Mouse (Mus musculus) lung, embryonic 15.5 days (tissue): ENCODE results near the gene Fbll1. TPM values are rescaled to one million over a fixed set of nuclear protein-coding genes. Genes with fewer than 3 reads are reported as not detected.

Source experiments
- ATAC-seq: fragments of 200-750 bp; cut with Nextera tagmentation; 2 replicates; pipeline ENCODE4 v1.8.0; 2017; ENCODE audit warnings: moderate number of reproducible peaks, borderline replicate concordance; ENCODE audit not compliant: low FRiP score, low TSS enrichment; ENCODE audit errors: extremely low read depth
- H3K27ac ChIP-seq: fragments of 300-500 bp; sonication (generic); 2 replicates; pipeline ENCODE4 v1.5.1; 2015; ENCODE audit warnings: moderate library complexity, mild to moderate bottlenecking, inconsistent platforms
- H3K27me3 ChIP-seq: fragments of 300-500 bp; sonication (generic); 2 replicates; pipeline ENCODE4 v1.6.1; 2015; ENCODE audit warnings: inconsistent platforms
- H3K36me3 ChIP-seq: fragments of 300-500 bp; sonication (generic); 2 replicates; pipeline ENCODE4 v1.6.1; 2015; ENCODE audit warnings: inconsistent platforms
- H3K4me1 ChIP-seq: fragments of 300-500 bp; sonication (generic); 2 replicates; pipeline ENCODE4 v1.6.1; 2015; ENCODE audit warnings: inconsistent platforms
- H3K4me2 ChIP-seq: fragments of 300-500 bp; sonication (generic); 2 replicates; pipeline ENCODE4 v1.6.1; 2015; ENCODE audit warnings: inconsistent platforms, mild to moderate bottlenecking, moderate library complexity
- H3K4me3 ChIP-seq: fragments of 300-500 bp; sonication (generic); 2 replicates; pipeline ENCODE4 v1.5.1; 2015; ENCODE audit warnings: mild to moderate bottlenecking, inconsistent platforms
- H3K9ac ChIP-seq: fragments of 300-500 bp; sonication (generic); 2 replicates; pipeline ENCODE4 v1.6.1; 2015; ENCODE audit warnings: inconsistent platforms
- H3K9me3 ChIP-seq: fragments of 300-500 bp; sonication (generic); 2 replicates; pipeline ENCODE4 v1.6.1; 2016; ENCODE audit warnings: inconsistent platforms
- WGBS: fragments of 180-500 bp; shearing (Covaris S2); methylation state at CpG from one replicate; pipeline ENCODE4 v1.1.7; 2015; 5-methylcytosine and 5-hydroxymethylcytosine counted together
- polyA plus RNA-seq: library from polyadenylated mRNA; unstranded; fragments of >200 nt; fragmentation: Nextera tagmentation; extraction: Ambion mirVana; gene quantifications from 2 replicates; pipeline ENCODE4 v1.2.1, GENCODE M21; 2015

Gene Fbll1
- polyA plus RNA-seq, 1 experiment from 2014 or later = 0.22 TPM

- WGBS = 85% methylated on average over 3 of the region's 3 CpGs
These were observed 18.3 kb downstream of the Fbll1 start for GRCm38 (mm10) chr11:35780336-35780735.

DNA sequence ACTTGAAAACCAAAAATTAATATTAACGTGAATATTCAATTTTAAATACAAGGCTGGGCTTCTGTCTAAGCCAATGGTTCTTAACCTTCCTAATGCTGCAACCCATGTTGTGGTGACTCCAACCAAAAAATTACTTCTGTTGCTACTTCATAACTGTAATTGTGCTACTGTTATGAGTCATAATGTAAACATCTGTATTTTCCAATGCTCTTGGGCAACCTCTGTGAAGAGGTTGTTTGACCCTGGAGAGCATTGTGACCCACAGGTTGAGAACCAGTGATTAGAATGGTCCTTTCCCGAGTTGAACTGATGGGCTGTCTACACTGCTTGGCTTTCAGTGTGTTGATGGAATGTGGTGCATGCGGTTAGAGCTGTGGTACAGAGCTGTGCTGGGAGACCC lies 22.2 kb downstream of the Fbll1 start:
- no peaks in the 10 kb centered on the region for H3K27me3 ChIP-seq
- H3K4me2 ChIP-seq = no peak overlapping the region
- peaks cover 51% of the 10 kb centered on the region for H3K36me3 ChIP-seq
- H3K4me3 ChIP-seq = no peak overlapping the region
- H3K9me3 ChIP-seq = no peaks in the 10 kb centered on the region
- ATAC-seq = no peak
- H3K4me1 ChIP-seq = peaks cover 8% of the 10 kb centered on the region; the same call in 1 of the 2 replicates
- no peak overlapping the region for H3K27ac ChIP-seq
- WGBS = 86% methylated on average over 3 of the region's 3 CpGs
- H3K9ac ChIP-seq = no peak overlapping the region

More at GRCm38 (mm10) chr11:35780336-35780735, 18.3 kb downstream of the Fbll1 start:
- no peaks in the 10 kb centered on the region for H3K9me3 ChIP-seq
- no peak overlapping the region for H3K27ac ChIP-seq
- no peak overlapping the region for H3K9ac ChIP-seq
- no peak overlapping the region for H3K4me2 ChIP-seq
- H3K4me1 ChIP-seq = no peaks in the 10 kb centered on the region
- peaks cover 85% of the 10 kb centered on the region for H3K36me3 ChIP-seq
- no peak overlapping the region for H3K4me3 ChIP-seq
- H3K27me3 ChIP-seq = no peaks in the 10 kb centered on the region
- no peak for ATAC-seq

GRCm38 (mm10) chr11:35775606-35776005 lies 23.1 kb downstream of the Fbll1 start:
- 96% methylated on average over 3 of the region's 3 CpGs for whole genome bisulfite sequencing
- Histone ChIP-seq H3K4me1 (peaks cover 16% of the 10 kb centered on the region), H3K9me3 (no peaks in the 10 kb centered on the region), H3K9ac (no peak overlapping the region), H3K36me3 (peaks cover 47% of the 10 kb centered on the region), H3K4me2 (no peak overlapping the region), H3K27me3 (no peaks in the 10 kb centered on the region), H3K4me3 (no peak overlapping the region), H3K27ac (no peak overlapping the region)
- no peak for ATAC-seq

DNA sequence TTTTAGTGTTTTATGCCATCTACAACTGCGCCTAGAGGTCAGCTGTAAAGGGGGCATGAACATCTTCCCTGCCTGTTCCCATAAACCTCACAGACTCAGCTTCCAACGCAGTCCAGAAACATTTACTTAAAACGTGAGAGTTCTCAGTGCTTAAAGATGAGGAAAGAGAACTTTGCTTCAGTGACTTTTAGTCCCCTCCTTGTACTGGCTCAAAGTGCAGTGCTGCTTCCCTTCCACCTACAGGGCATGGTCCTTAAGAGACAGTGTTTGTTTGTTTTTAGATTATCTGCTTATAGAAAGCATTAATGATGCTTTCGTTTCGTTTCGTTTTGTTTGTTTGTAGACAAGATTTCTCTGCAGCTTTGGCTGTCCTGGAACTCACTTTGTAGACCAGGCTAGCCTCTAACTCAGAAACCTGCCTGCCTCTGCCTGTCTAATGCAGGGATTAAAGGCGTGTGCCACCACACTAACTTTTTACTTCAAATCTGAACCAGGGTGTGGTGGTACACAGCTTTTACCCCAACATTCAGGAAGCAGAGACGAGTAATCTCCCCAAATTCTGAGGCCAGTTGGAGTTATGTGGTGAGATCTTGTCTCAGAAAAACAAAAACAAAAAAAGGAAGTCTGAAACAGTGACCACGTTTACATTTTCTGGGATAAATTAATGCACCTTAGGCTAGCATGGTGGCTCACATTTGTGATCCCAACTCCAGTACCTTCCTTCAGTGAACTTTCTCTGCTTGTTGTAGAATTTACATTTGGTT lies 27.8 kb downstream of the Fbll1 start:
- H3K9me3 ChIP-seq = no peaks in the 10 kb centered on the region
- 44% methylated on average over 9 of the region's 9 CpGs for WGBS
- H3K36me3 ChIP-seq = 0 out of 2 replicates have a peak, but pooled peaks cover 5% of the 10 kb centered on the region
- H3K27ac ChIP-seq = no peak overlapping the region
- peak overlapping the region; percentile 71 for H3K9ac ChIP-seq
- ATAC-seq = no peak
- peak overlapping the region; percentile 64 for H3K4me3 ChIP-seq
- H3K4me1 ChIP-seq = peaks cover 19% of the 10 kb centered on the region
- H3K4me2 ChIP-seq = peak overlapping the region; percentile 62
- H3K27me3 ChIP-seq = no peaks in the 10 kb centered on the region

GRCm38 (mm10) chr11:35769746-35770437 lies 28.8 kb downstream of the Fbll1 start:
- Histone ChIP-seq H3K9me3 (no peaks in the 10 kb centered on the region), H3K4me1 (peaks cover 19% of the 10 kb centered on the region), H3K9ac (peak overlapping the region; percentile 71), H3K27ac (peak overlapping the region; percentile 94), H3K27me3 (no peaks in the 10 kb centered on the region), H3K36me3 (0 out of 2 replicates have a peak, but pooled peaks cover 4% of the 10 kb centered on the region), H3K4me3 (peak overlapping the region; percentile 64), H3K4me2 (peak overlapping the region; percentile 62)
- peak; percentile 92 for ATAC-seq
- under 1% methylated on average over 35 of the region's 41 CpGs for WGBS

- peaks cover 19% of the 10 kb centered on the region for H3K4me1 ChIP-seq
- peak within 1 kb of the TSS; percentile 71 for H3K9ac ChIP-seq
- peak within 1 kb of the TSS; percentile 94 for H3K27ac ChIP-seq
- H3K9me3 ChIP-seq = no peaks in the 10 kb centered on the region
- H3K4me2 ChIP-seq = peak within 1 kb of the TSS; percentile 62
- H3K4me3 ChIP-seq = peak within 1 kb of the TSS; percentile 64
- no peaks in the 10 kb centered on the region for H3K27me3 ChIP-seq
- peak; percentile 100 for ATAC-seq
- 1% methylated on average over 37 of the region's 50 CpGs for WGBS
- H3K36me3 ChIP-seq = 0 out of 2 replicates have a peak, but pooled peaks cover 4% of the 10 kb centered on the region
These were observed 29.4 kb downstream of the Fbll1 start, which contains the start of gene Pank3 for GRCm38 (mm10) chr11:35769188-35769745. TSS of gene Pank3 (plus strand) at chr11:35769484.

- Histone ChIP-seq H3K9ac (no peak overlapping the region), H3K36me3 (no peaks in the 10 kb centered on the region), H3K27me3 (no peaks in the 10 kb centered on the region), H3K27ac (no peak overlapping the region), H3K9me3 (no peaks in the 10 kb centered on the region), H3K4me1 (peaks cover 14% of the 10 kb centered on the region), H3K4me2 (no peak overlapping the region), H3K4me3 (no peak overlapping the region)
- no peak for ATAC-seq
- WGBS = 83% methylated on average over 5 of the region's 5 CpGs
These were observed 31.8 kb downstream of the Fbll1 start for GRCm38 (mm10) chr11:35766845-35767244.

- H3K4me3 ChIP-seq = no peak overlapping the region
- 88% methylated on average over 4 of the region's 4 CpGs for whole genome bisulfite sequencing
- ATAC-seq = no peak; the same call in 1 of the 2 replicates
These were observed 38.1 kb downstream of the Fbll1 start for GRCm38 (mm10) chr11:35760627-35761003.

DNA sequence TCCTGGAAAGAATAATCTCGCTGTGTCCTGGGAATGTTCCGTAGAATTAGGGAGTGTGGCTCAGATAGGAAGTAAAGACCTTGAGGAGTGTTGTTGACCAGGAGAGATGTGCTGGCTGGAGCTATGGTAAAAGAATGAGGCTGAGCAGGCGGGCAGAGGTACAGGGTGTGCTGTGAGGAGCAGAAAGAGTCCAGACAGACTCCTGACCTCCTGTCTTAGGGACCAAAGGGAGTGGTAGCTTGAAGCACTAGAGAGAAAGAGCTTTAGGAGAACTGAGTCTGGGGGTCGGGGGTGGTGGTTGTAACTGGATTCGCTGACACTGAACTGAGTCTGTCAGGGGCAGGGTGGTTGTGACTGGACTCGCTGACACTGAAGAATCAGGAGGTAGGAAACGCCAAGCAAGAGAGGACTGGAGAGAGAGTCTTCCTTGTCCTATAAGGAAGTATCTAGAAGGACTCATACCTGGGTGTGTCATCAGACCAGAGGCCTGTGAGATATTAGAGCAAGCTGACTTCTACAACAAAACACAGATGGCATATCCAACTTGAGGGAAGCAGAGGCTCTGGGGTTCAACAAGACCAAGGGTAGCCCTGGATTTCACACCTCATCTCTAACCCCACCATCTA lies 38.6 kb downstream of the Fbll1 start:
- H3K27me3 ChIP-seq = no peaks in the 10 kb centered on the region
- no peaks in the 10 kb centered on the region for H3K36me3 ChIP-seq
- H3K9me3 ChIP-seq = no peaks in the 10 kb centered on the region
- no peak overlapping the region for H3K27ac ChIP-seq
- peaks cover 15% of the 10 kb centered on the region; the same call in 1 of the 2 replicates for H3K4me1 ChIP-seq
- no peak overlapping the region for H3K9ac ChIP-seq
- no peak overlapping the region for H3K4me2 ChIP-seq
- H3K4me3 ChIP-seq = no peak overlapping the region
- 75% methylated on average over 7 of the region's 7 CpGs for WGBS
- ATAC-seq = no peak

More at GRCm38 (mm10) chr11:35760627-35761003, 38.1 kb downstream of the Fbll1 start:
- H3K4me1 ChIP-seq = peaks cover 15% of the 10 kb centered on the region; the same call in 1 of the 2 replicates
- H3K27me3 ChIP-seq = no peaks in the 10 kb centered on the region
- H3K9ac ChIP-seq = no peak overlapping the region
- H3K27ac ChIP-seq = no peak overlapping the region
- H3K4me2 ChIP-seq = no peak overlapping the region
- no peaks in the 10 kb centered on the region for H3K9me3 ChIP-seq
- no peaks in the 10 kb centered on the region for H3K36me3 ChIP-seq

- H3K9ac ChIP-seq = no peak overlapping the region
- H3K27ac ChIP-seq = no peak overlapping the region
- 59% methylated on average over 11 of the region's 11 CpGs for WGBS
- H3K4me3 ChIP-seq = no peak overlapping the region
- H3K27me3 ChIP-seq = no peaks in the 10 kb centered on the region
- no peaks in the 10 kb centered on the region for H3K36me3 ChIP-seq
- H3K9me3 ChIP-seq = no peaks in the 10 kb centered on the region
- ATAC-seq = peak; percentile 74; the same call in 1 of the 2 replicates
- H3K4me2 ChIP-seq = no peak overlapping the region
- peaks cover 15% of the 10 kb centered on the region; the same call in 1 of the 2 replicates for H3K4me1 ChIP-seq
These were observed 42.0 kb downstream of the Fbll1 start for GRCm38 (mm10) chr11:35756411-35757303.

GRCm38 (mm10) chr11:35755546-35755945 lies 43.1 kb downstream of the Fbll1 start:
- 33% methylated on average over 6 of the region's 6 CpGs for WGBS
- H3K4me1 ChIP-seq = peaks cover 15% of the 10 kb centered on the region; the same call in 1 of the 2 replicates
- H3K4me3 ChIP-seq = no peak overlapping the region
- H3K27ac ChIP-seq = no peak overlapping the region
- H3K4me2 ChIP-seq = no peak overlapping the region
- no peak for ATAC-seq
- no peak overlapping the region for H3K9ac ChIP-seq
- no peaks in the 10 kb centered on the region for H3K36me3 ChIP-seq
- H3K27me3 ChIP-seq = no peaks in the 10 kb centered on the region
- no peaks in the 10 kb centered on the region for H3K9me3 ChIP-seq
